Mouse (Mus musculus) urinary bladder, postnatal 25 days (tissue): ENCODE measurements around the gene Fbxw7.

Experiments used
- DNase-seq: peaks from one replicate; pipeline ENCODE4 v3.0.0; 2022; ENCODE audit warnings: low spot score

Gene Fbxw7

DNA sequence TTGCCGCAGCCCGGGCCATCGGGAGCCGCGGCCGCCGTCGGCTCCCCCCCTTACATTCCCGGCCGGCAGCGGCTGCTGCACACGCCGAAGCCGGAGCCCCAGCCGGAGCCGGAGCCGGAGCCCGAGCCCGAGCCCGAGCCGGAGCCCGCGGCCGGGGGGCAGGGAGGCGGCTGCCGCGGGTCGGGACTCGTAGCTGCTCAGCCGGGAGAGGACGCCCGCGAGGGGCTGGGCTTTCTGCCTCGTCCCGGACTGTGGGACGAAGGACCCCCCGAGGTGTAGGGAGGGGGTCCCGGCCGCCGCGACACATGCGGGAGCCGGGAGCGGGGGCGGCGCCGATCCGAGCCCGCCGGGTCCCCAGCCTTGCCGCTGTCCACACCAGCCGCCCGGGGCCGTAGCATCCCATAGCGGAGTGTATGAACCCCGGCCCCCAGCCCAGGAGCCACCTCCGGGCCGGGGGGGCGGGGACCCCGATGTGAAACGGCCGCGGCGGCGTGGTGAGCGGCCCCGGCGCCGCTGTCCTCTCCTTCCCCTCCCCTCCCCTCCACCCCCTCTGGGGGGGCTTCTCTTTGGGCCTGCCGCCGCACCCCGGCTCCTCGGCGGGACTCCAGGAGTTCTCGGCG is at the start of gene Fbxw7:
Gene Fbxw7, plus strand, starts transcription at position 507 of the 620 bp plus-strand sequence.
- peak; percentile 9 for DNase-seq

DNA sequence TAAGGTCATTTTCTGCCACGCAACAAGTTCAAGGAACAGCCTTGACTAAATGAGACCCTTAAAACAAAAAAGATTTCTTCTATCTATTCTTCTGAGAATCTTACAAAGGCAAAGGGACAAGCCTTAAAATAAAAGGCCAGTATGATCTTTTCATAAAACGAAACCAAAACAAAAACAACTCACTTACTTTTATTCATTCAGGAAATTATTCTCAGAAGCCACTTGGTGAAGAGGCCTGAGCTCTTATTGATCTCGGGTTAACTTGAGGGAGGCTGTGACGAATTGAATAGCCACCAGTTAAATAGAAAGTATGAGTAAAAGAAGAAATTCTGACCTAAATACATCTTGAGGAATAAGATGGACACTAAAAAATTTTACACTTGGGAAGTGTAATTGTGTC is 46.1 kb upstream of the Fbxw7 start:
- no peak for DNase-seq

DNA sequence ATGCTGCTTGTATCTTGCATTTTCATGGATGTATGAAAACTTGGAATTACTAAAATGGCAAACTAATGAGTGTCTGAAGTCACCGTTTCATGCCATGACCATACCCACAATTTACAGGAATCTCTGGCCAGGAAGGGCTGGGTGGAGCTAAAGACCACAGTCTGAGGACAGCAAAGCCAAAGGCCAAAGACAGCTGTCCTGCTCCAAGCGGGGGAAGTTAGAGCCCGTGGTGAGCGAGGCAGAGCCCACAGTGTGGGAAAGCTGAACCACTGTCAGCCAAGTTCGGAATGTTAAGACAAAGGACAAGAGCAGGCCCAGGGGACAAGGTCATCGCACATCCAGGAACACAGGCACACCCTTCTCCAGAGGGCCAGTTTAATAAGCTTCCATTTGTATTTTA is 45.7 kb upstream of the Fbxw7 start:
- no peak for DNase-seq

DNA sequence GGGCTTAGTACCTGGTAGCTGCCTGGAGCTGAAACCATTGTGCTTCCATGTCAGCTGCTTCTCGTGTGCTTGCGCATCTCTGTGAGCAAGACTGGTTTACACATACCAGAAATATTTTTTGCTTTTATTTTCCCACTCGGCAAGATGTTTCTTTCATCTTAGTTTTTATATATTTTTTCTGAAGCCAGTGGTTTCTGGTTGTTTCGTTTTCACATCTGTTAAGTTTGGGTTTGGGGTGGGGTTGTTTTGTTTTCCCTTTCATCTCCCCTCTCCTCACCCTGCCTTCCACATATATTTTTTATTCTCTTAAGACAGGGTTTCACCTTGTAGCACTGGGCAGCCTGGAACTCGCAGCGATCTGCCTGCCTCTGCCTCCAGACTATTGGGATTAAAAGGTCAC is 44.5 kb upstream of the Fbxw7 start:
- no peak for DNase-seq

DNA sequence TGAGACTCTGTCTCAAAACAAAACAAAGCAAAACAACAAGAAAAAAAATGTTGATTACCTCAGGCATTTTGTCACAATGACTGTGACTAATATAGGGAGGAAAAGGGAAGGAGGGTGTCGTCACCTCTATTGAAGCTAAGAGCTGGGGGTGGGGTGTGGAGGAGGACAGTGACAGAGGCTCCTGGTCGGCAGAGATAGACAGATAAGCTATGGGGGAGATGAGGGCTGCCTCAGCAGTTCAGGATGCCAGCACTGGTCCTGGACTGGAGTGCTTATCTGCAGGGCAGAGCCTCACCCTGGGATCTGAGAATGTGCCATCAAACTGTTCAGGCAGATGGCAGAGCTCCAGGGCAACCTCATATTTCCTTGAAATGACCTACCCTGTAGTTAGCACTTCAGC is 43.1 kb upstream of the Fbxw7 start:
- DNase-seq = no peak

DNA sequence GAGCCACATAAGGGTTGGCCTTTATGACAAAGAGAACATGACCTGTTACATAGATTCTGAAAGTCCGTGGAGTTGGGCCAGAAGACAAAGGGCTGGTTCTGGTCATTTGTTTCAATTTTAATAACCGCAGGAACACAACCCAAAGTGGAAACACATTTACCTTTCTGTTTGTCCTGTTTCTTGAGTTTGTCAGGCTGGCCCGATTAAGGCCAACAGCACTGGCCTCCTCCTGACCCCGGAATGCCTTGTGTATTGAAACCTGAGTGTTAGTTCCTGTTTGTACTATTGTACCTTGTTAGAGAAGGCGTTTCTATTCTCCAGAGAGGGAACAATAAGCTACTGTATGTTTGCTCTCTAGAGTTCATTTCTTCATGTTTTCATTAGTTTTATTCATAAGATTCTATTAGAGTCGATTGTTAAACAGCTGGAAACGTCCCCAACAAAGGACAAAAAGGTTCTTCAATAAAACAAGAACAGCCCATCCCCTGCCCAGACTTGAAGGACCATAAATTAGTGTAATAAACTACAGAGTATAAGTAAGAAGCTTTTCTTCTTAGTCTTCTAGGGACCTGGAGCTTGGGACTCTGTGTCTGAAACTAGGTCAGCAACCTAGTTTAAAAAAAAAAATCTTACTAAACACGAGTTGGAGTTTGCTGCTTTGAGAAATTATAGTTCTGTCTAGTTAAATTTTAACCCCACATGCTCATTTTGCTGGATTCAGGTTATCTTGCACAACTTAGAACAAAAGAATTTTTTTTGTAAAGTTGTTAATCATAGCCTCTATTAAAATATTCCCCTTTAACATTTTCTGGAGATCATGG is 40.6 kb upstream of the Fbxw7 start:
- no peak for DNase-seq

DNA sequence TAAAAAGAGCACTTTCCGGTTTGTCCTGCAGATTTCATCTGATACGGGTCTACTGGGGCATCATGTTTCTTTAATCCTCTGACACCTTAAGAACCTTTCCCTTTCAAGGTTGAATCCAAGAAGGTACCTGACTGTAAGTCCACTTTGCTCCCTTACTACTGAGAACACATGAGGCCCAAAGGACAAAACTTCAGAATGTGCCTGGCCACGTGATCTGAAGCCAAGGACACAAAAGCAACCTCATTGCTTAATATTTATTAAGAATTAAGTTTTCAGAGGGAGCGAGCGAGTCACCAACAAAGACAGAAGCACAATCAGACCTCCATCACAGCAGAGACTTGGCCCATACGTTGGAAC is 40.0 kb upstream of the Fbxw7 start:
- no peak for DNase-seq

DNA sequence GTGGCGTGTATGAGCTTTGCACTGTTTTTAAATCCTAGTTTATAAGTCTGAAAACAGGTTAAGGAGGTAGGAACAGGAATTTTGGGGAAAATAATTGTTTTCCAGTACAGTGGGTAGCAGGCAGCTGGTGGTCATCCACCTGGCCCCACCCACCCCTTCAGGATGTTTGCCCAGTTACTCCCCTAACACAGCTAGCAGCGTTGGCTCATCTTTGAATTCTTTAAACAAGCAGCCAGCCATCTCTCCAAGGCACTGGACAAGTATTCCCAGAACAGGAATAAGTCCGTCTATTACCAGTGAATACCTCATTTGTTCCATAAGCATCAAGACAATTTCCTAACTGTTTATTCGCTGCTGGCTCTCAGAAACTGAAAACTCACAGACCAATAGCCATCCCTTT is 39.5 kb upstream of the Fbxw7 start:
- no peak for DNase-seq

DNA sequence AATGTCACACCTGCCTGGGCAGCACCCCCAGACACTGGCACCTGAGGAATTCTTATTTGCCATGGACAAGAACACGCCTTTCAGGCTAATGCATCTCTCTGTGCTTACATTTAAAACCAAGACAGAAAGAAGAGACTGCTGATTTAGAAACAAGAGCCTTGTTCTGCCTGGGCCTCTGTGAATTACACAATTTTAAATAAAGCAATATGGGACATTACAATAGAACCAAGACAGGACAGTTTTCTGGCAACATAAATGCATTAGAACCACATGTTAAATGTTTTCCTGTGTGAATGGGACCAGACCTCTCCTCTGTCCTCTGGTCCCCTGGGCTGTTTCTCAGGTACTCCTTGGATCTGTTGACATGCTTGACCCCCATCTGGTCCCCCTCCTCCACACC is 39.0 kb upstream of the Fbxw7 start:
- DNase-seq = no peak

DNA sequence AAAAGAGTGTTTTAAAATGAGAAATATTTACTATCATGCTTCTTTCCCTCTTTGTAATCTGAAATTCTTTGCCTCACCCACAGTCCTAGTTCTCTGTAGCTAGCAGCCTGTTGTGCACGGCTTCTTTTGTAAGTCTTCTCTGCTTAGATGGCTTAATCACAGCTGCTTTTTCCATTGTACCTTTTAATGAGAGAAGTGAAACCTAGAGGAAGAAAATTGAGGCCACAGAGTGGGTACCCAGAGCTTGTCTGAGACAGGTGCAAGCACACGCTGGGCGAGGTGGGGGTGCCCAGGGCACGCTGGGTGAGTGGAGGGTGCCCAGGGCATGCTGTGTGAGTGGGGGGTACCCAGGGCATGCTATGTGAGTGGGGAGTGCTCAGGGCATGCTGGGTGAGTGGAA is 27.2 kb upstream of the Fbxw7 start:
- no peak for DNase-seq

DNA sequence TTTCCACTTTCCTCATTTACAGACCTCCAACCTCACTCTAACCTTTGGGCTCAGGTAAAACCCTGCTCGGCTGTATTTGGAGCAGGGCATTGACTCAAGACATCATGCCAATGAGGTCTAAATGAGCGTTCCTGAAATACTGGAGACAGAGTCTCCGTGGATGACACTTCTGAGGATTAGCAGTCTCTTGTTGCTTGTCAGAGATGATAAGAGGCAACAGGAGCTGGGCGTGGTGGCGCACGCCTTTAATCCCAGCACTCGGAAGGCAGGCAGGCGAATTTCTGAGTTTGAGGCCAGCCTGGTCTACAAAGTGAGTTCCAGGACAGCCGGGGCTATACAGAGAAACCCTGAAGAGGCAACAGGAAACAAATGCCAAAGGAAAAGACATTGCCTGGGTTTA is 11.0 kb upstream of the Fbxw7 start:
- no peak for DNase-seq

DNA sequence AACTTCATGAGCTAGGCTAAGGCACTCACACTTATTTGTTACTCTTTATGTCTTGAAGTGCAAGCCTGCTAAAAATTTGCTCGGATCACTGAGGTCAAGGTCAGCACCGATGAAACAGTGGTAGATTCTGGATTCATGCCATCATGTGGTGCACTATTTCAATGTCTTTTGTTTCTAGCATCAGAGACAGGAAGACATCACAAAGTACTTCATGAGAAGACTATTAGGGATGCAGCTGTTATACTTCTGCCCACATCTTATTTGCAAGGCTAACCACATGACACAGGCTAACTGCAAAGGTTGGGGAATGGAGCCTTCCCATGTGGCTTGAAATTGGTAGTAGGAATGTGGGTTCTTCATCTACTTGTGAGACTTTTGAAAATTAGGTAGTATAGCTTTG is 8.9 kb upstream of the Fbxw7 start:
- no peak for DNase-seq

DNA sequence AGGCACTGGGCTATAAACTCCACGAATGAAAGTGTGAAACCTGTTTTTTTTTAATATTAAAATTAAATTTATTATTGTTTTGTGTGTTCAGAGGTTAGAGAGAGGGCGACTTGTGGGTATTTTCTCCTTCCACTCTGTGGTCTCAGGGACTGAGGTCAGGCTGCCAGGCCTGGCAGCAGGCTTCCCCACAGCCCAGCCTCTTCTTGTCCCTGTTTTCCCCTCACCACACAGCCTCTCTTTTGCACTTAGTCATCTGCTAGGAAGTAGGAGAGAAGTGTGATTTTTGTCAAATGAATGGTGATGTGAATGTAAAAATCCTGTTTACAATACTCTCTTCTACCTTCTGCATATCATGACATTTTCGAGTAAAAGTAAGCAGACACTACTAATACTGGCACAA is 7.2 kb upstream of the Fbxw7 start:
- no peak for DNase-seq

DNA sequence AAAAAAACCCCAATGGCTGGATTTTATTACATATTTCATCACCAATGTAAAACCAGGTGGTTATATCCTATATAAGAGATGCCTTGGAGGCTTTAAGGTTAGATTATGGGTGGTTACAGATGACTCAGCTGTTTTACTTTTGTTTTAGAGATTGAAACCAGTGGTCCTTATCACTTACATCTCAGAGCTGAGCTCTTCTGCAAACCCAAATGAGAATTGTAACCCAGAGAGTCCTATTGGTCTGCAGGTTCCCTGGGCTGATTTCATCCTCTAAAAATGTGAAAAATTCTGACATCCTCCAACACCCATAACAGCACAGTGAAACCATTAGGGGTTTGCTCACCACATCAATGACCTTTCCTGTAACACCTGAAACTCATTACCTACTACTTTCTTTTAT is 6.2 kb upstream of the Fbxw7 start:
- DNase-seq = no peak

DNA sequence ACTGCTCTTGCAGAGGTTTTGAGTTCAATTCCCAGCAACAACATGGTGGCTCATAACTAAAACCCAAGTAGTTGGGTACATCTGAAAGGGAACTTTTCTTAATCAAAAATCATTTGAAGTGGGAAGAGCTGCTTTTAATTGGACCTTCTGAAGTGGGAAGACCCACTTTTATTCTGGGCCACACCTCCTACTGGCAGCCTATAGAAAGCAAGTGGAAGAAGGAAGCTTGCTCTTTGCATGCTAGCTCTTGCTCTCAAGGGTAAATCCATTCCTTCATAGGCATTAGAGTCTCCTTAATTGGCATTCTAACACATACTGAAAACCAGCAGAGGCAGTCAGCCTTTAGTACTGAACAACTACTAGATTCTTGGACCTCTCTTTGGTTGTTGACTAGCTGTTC is 4.3 kb upstream of the Fbxw7 start:
- no peak for DNase-seq

DNA sequence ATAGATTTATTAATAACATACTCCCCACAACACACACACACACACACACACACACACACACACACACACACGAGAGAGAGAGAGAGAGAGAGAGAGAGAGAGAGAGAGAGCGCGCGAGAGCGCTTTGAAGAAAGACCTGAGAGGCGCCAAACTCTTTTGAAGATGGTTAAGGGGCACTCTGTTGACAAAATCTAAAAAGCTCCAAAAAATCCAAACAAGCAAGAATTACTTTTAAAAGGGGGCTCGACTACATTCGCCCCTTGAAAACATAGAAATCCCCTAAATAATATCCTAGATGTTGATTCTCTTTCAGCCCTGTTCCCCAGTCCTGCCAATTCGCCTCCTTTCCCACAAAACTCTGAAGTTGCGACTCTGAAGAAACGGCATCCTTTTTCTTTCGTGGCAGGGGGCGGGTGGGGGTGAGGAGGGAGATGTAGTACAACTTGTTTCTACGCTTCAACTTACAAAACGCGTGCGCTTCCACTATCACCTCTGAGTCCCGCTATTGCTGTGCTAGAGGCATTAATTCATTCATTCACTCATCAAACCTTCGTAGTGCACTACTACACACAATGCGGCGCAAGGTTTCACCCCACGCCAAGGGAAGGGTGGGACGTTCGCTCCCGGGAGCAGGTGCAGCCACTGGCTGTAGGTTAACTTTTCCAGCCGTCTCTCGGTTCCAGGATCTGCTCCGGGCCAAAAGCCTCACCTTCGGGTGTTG is 1.5 kb upstream of the Fbxw7 start:
- DNase-seq = no peak

DNA sequence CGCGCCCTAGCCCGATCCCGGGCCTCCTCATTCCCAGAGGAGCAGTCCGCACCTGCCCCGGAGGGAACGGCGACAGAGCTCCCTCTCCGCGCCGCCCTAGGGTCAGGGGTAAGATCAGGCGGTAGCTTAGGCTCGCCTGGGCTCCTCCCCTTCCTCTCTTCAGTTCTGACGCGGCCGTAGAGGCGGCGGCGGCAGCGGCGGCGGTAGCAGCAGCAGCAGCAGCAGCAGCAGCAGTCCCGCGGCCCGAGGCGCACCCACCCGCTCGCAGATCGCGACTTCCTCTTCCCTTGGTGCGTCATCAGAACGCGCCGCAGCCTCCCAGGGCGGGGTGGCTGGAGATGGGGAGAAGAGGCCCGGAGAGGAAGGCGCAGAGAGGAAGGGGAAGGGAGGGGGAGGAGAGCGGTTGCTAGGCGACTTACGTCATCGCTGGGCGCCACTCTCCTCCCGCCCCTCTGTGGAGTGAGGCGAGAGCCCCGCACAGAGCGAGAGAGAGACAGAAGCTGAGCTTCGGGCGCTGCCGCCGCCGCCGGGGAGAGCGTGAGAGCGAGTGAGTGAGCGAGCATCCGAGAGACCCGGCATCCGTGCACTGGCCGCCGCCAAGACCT is 809 bp upstream of the Fbxw7 start:
- DNase-seq = peak; percentile 100

DNA sequence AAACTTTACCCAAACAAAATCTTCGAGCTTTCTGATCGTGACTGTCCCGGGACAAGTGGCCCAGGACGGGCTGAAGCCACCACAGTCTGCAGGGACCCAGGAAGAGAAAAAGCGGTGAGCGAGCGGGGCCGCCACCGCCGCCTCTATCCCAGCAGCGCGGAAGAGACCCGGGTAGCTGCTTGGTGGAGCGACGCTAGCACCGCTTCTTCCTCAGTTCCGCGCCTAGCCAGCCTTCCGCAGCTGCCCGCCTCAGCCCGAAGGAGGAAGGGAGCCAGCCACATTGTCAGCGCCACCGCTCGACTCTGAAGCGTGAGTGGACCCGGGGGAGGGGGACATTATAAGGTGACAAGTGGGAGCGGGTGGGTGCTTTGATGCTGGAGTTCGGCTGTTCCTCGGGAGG is 393 bp downstream of the Fbxw7 start:
- peak; percentile 30 for DNase-seq

DNA sequence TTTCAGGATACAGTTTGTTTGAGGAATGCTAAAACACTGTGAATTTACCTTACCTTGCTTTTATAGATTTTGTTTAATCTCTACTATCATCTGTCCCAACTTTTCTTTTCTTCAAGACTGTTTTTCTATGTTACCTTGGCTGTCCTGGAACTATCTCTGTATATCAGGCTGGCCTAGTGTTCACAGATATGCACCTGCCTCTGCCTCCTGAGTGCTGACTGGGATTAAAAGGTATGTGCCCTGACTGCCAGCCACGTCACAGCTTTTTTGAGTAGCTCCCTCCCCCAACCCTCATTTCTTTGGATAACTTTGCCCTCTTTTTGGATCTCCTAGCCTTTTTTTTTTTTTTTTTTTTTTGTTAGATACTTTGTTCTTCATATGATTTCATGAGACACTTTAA is 1.9 kb downstream of the Fbxw7 start:
- no peak for DNase-seq

DNA sequence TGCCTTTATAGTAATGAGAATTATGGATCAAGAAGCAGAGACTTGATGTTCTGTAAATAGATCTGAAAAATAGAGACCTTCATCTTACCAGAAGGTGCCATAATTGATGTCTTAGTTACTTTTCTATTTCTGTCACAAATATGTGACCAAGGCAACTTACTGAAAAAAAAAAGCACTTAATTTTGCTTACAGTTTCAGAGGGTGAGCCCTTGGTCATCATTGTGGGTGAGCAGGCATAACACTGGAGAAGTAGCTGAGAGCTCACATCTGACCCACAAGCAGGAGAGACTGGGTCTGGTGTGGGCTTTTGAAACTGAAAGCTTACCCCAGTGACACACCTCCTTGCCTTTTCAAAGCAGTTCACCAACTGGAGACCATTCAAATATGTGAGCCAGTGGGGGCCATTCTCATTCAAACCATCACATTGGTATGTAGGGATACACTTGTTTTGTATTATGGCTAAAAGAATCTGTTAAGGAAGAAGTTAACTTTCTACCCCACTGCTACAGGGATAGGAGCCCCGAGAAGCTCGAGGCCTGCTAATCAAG is 5.7 kb downstream of the Fbxw7 start:
- no peak for DNase-seq

DNA sequence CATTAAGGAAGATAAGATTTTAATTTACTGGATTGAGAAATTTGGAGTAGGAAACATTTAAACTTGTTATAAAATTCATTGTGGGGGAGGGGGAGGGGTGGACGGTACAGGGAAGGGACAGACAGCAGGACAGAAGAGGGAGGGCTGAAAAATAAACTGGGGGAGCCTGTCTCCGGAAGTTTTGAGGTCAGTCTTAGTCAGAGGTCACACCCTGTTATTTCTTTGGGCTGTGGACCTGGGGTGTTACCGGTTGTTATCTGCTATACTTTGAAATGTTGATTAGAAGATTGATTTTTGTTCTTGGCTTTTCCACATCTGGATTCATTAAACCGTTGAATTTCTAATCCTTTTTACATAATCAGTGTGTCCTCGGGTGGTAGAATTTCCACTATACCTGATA is 10.9 kb downstream of the Fbxw7 start:
- no peak for DNase-seq

DNA sequence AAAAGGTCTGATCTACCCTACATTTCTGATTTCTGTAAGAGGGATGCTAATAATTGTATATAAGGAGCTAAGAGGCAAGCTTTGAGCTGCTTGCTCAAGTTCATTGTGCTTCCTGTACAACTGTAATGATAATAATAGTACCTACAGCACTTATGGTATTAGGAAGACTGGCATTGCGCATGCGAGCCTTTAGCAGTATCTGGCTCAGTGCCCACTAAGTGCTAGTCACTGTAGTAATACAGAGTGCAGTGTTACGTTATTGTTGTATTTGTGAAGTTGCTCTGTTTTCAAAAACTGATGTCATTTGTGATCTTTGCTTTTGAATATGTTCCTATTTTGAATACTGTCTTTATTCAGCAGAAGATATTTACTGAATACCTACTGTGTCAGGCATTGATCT is 11.3 kb downstream of the Fbxw7 start:
- no peak for DNase-seq

DNA sequence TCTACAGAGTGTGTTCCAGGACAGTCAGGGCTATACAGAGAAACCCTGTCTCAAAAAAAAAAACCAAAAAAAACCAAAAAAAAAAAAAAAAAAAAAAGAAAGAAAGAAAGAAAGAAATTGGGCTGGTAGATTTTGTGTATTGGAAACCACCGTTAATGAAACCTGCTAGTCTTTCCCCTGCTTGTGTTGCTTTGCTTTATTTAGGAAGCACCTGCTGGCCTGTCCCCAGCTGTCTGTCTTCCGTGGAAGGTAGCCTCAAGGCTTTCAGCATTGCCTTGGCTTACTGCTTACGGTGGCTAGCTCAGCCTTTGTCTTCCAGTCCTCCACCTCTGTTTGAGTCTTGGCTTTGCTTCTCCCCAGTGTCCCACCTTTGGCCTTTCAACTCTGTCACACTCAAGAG is 11.9 kb downstream of the Fbxw7 start:
- DNase-seq = no peak
